Mouse (Mus musculus) forebrain, embryonic 14.5 days (tissue): ENCODE measurements around the gene A630095N17Rik. TPM values are rescaled to one million over a fixed set of nuclear protein-coding genes. Genes with fewer than 3 reads are reported as not detected.
A peak's percentile ranks its signal among the peaks of the same experiment; 100 is the strongest.
"Not testable (repeated sequence)": the region's sequence is repeated elsewhere in the genome, so short reads cannot be mapped to it uniquely, and the experiment has no call there.

Experiments
- ATAC-seq: fragments of 200-750 bp; cut with Nextera tagmentation; 2 replicates; pipeline ENCODE4 v1.8.0; 2017; ENCODE audit warnings: mild to moderate bottlenecking, moderate library complexity
- DNase-seq: peaks from one replicate; pipeline ENCODE4 v3.0.0-alpha.2; 2015; ENCODE audit warnings: low spot score
- H3K27ac ChIP-seq: fragments of 300-500 bp; sonication (generic); 2 replicates; pipeline ENCODE4 v1.5.1; 2014; ENCODE audit warnings: low read depth, mild to moderate bottlenecking, control low read depth, low read length, moderate library complexity
- H3K27me3 ChIP-seq: fragments of 300-500 bp; sonication (generic); replicated peaks from 2 replicates; pipeline ENCODE4 v1.6.1; 2014; ENCODE audit warnings: low read length, control low read depth, mixed read lengths; ENCODE audit not compliant: control insufficient read depth, insufficient read depth
- H3K36me3 ChIP-seq: fragments of 300-500 bp; sonication (generic); 2 replicates; pipeline ENCODE4 v1.6.1; 2014; ENCODE audit warnings: low read length, control low read depth; ENCODE audit not compliant: control insufficient read depth, insufficient read depth
- H3K4me1 ChIP-seq: fragments of 300-500 bp; sonication (generic); 2 replicates; pipeline ENCODE4 v1.6.1; 2014; ENCODE audit warnings: antibody characterized with exemption, low read length, control low read depth; ENCODE audit not compliant: control insufficient read depth, insufficient read depth
- H3K4me2 ChIP-seq: fragments of 300-500 bp; sonication (generic); 2 replicates; pipeline ENCODE4 v1.6.1; 2014; ENCODE audit warnings: mild to moderate bottlenecking, control low read depth, low read length
- H3K4me3 ChIP-seq: fragments of 300-500 bp; sonication (generic); 2 replicates; pipeline ENCODE4 v1.5.1; 2014; ENCODE audit warnings: low read depth, low read length, control low read depth
- H3K9ac ChIP-seq: fragments of 300-500 bp; sonication (generic); 2 replicates; pipeline ENCODE4 v1.6.1; 2014; ENCODE audit warnings: mild to moderate bottlenecking, low read length, control low read depth, moderate library complexity
- H3K9me3 ChIP-seq: fragments of 300-500 bp; sonication (generic); replicated peaks from 2 replicates; pipeline ENCODE4 v1.6.1; 2016; ENCODE audit warnings: low read length, control low read depth, mixed read lengths; ENCODE audit not compliant: control insufficient read depth
- WGBS: fragments of 180-500 bp; shearing (Covaris S2); extraction: QIAGEN DNeasy Blood & Tissue Kit; methylation state at CpG from one replicate; pipeline ENCODE4 v1.1.7; 2014; 5-methylcytosine and 5-hydroxymethylcytosine counted together
- polyA plus RNA-seq: library from polyadenylated mRNA; unstranded; fragments of >200 nt; fragmentation: Nextera tagmentation; extraction: Ambion mirVana; gene quantifications from 2 replicates; pipeline ENCODE4 v1.2.1, GENCODE M21; 2014

The A630095N17Rik gene
- polyA plus RNA-seq, 1 experiment from 2014 or later: not detected

- no peak overlapping the region for H3K4me2 ChIP-seq
- no peak overlapping the region for H3K4me3 ChIP-seq
- peaks cover 16% of the 10 kb centered on the region; the same call in 1 of the 2 replicates for H3K4me1 ChIP-seq
- H3K9me3 ChIP-seq: no peaks in the 10 kb centered on the region
- no peak for DNase-seq
- WGBS: 83% methylated on average over 16 of the region's 16 CpGs
- no peak overlapping the region for H3K9ac ChIP-seq
- no peak for ATAC-seq
- no peaks in the 10 kb centered on the region for H3K27me3 ChIP-seq
- no peak overlapping the region for H3K27ac ChIP-seq
- peaks cover 8% of the 10 kb centered on the region; the same call in 1 of the 2 replicates for H3K36me3 ChIP-seq
These were observed 15.4 kb upstream of the A630095N17Rik start for GRCm38 (mm10) chr1:75247071-75247930.

GRCm38 (mm10) chr1:75244836-75245235 is 12.9 kb upstream of the A630095N17Rik start:
- DNase-seq: peak; percentile 88
- peak; percentile 88 for ATAC-seq
- H3K9ac ChIP-seq: no peak overlapping the region
- no peaks in the 10 kb centered on the region for H3K9me3 ChIP-seq
- no peak overlapping the region for H3K4me3 ChIP-seq
- 12% methylated on average over 4 of the region's 4 CpGs for WGBS
- H3K27me3 ChIP-seq: no peaks in the 10 kb centered on the region
- no peak overlapping the region for H3K27ac ChIP-seq
- H3K4me1 ChIP-seq: peaks cover 8% of the 10 kb centered on the region; the same call in 1 of the 2 replicates
- H3K4me2 ChIP-seq: no peak overlapping the region
- peaks cover 26% of the 10 kb centered on the region for H3K36me3 ChIP-seq

GRCm38 (mm10) chr1:75244175-75244826 is 12.4 kb upstream of the A630095N17Rik start:
- Histone ChIP-seq H3K9ac (no peak overlapping the region), H3K27ac (no peak overlapping the region), H3K36me3 (peaks cover 31% of the 10 kb centered on the region), H3K4me1 (peaks cover 8% of the 10 kb centered on the region; the same call in 1 of the 2 replicates), H3K9me3 (no peaks in the 10 kb centered on the region), H3K27me3 (no peaks in the 10 kb centered on the region), H3K4me3 (no peak overlapping the region), H3K4me2 (no peak overlapping the region)
- DNase-seq (no peak), ATAC-seq (no peak; the same call in 1 of the 2 replicates)
- WGBS: 87% methylated on average over 12 of the region's 12 CpGs

GRCm38 (mm10) chr1:75243411-75243810 is 11.5 kb upstream of the A630095N17Rik start:
- Histone ChIP-seq H3K9ac (no peak overlapping the region), H3K27ac (no peak overlapping the region), H3K4me1 (peaks cover 8% of the 10 kb centered on the region; the same call in 1 of the 2 replicates), H3K27me3 (no peaks in the 10 kb centered on the region), H3K36me3 (peaks cover 31% of the 10 kb centered on the region), H3K9me3 (no peaks in the 10 kb centered on the region), H3K4me3 (no peak overlapping the region), H3K4me2 (no peak overlapping the region)
- no peak for DNase-seq
- no peak for ATAC-seq
- 86% methylated on average over 14 of the region's 14 CpGs for WGBS

GRCm38 (mm10) chr1:75239591-75239990 is 7.7 kb upstream of the A630095N17Rik start:
- peaks cover 9% of the 10 kb centered on the region; the same call in 1 of the 2 replicates for H3K4me1 ChIP-seq
- H3K4me3 ChIP-seq: no peak overlapping the region
- no peak overlapping the region for H3K27ac ChIP-seq
- peaks cover 31% of the 10 kb centered on the region for H3K36me3 ChIP-seq
- H3K4me2 ChIP-seq: no peak overlapping the region
- WGBS: 85% methylated on average over 10 of the region's 10 CpGs
- no peak for DNase-seq
- no peak overlapping the region for H3K9ac ChIP-seq
- no peak for ATAC-seq
- H3K9me3 ChIP-seq: no peaks in the 10 kb centered on the region
- no peaks in the 10 kb centered on the region for H3K27me3 ChIP-seq

- peak within 1 kb of the TSS; percentile 92 for H3K4me2 ChIP-seq
- DNase-seq (peak; percentile 78), ATAC-seq (peak; percentile 87)
- peak within 1 kb of the TSS; percentile 63 for H3K4me3 ChIP-seq
- H3K27me3 ChIP-seq: no peaks in the 10 kb centered on the region
- under 1% methylated on average over 57 of the region's 64 CpGs for WGBS
- H3K9me3 ChIP-seq: no peaks in the 10 kb centered on the region
- peaks cover 9% of the 10 kb centered on the region; the same call in 1 of the 2 replicates for H3K4me1 ChIP-seq
- H3K9ac ChIP-seq: peak within 1 kb of the TSS; percentile 87
- H3K36me3 ChIP-seq: peaks cover 16% of the 10 kb centered on the region
- peak within 1 kb of the TSS; percentile 76 for H3K27ac ChIP-seq
These were observed 4.5 kb upstream of the A630095N17Rik start, which contains the start of gene Dnajb2 for GRCm38 (mm10) chr1:75236117-75237050. TSS of gene Dnajb2 (plus strand) at chr1:75236406.

GRCm38 (mm10) chr1:75234606-75235005 is 2.7 kb upstream of the A630095N17Rik start:
- H3K4me2 ChIP-seq: 0 out of 2 replicates have a peak overlapping the region, but pooled peaks have one; percentile 14
- WGBS: 2% methylated on average over 8 of the region's 8 CpGs
- H3K4me3 ChIP-seq: no peak overlapping the region
- peak; percentile 69; the same call in 1 of the 2 replicates for ATAC-seq
- peaks cover 9% of the 10 kb centered on the region; the same call in 1 of the 2 replicates for H3K4me1 ChIP-seq
- DNase-seq: peak; percentile 87
- H3K27me3 ChIP-seq: no peaks in the 10 kb centered on the region
- no peak overlapping the region for H3K9ac ChIP-seq
- no peak overlapping the region for H3K27ac ChIP-seq
- peaks cover 2% of the 10 kb centered on the region; the same call in 1 of the 2 replicates for H3K36me3 ChIP-seq
- no peaks in the 10 kb centered on the region for H3K9me3 ChIP-seq

- not testable (repeated sequence) for ATAC-seq, H3K9ac ChIP-seq, DNase-seq, H3K27ac ChIP-seq, H3K4me3 ChIP-seq, H3K4me2 ChIP-seq, H3K4me1 ChIP-seq, H3K36me3 ChIP-seq, H3K9me3 ChIP-seq, H3K27me3 ChIP-seq
- WGBS: 73% methylated on average over 4 of the region's 4 CpGs
These were observed 587 bp upstream of the A630095N17Rik start for GRCm38 (mm10) chr1:75232489-75232888.
